25 mouse cellular contexts compared by ENCODE assay signal in genomic region chr12:12367423-12367822, GRCm38 (mm10).
A peak's percentile ranks its signal among the peaks of the same experiment; 100 is the strongest.
DNase-seq lines count a peak whose midpoint lies in the region; ATAC-seq and TF ChIP-seq lines count a peak whose summit lies in the region.
"Had no signal": no experiment of that assay in that cellular context is flagged by ENCODE, and none has a peak within 500 bp of the region (broad histone marks: within the 10 kb centered on the region; RNA-seq: fewer than 3 reads in every experiment).

No protein-coding gene starts in this region.

- no peak for TF ChIP-seq CTCF in forebrain, postnatal 0 days (IDR thresholded peaks at IDR 0.05; ENCODE audit: low read depth)

- no peaks in the 10 kb centered on the region for H3K9me3 ChIP-seq in forebrain, postnatal 0 days (ENCODE audit: low read length)
- no peaks in the 10 kb centered on the region for H3K9me3 ChIP-seq in forebrain, embryonic 13.5 days (replicated peaks)
- no peaks in the 10 kb centered on the region for H3K9me3 ChIP-seq in hindbrain, embryonic 12.5 days (replicated peaks)
- no peaks in the 10 kb centered on the region for H3K9me3 ChIP-seq in heart, embryonic 11.5 days (replicated peaks; ENCODE audit: control insufficient read depth, low read length)
- H3K9me3 ChIP-seq: embryonic facial prominence, embryonic 12.5 days; stomach, embryonic 15.5 days had no signal

- intact Hi-C loops in left cerebral cortex, postnatal 36 days (cut with DNase I), result no loop called here

- no peak overlapping the region for H3K27ac ChIP-seq in forebrain, postnatal 0 days (ENCODE audit: low read depth, low read length)
- no peak overlapping the region for H3K27ac ChIP-seq in forebrain, embryonic 13.5 days
- no peak overlapping the region for H3K27ac ChIP-seq in hindbrain, embryonic 12.5 days
- no peak overlapping the region for H3K27ac ChIP-seq in heart, embryonic 11.5 days (ENCODE audit: low read depth, low read length)
- H3K27ac ChIP-seq: embryonic facial prominence, embryonic 12.5 days; gastrocnemius, adult 2 months; macrophage; stomach, embryonic 15.5 days had no signal

- H3K4me2 ChIP-seq in forebrain, postnatal 0 days (ENCODE audit: low read depth), result no peak overlapping the region
- H3K4me2 ChIP-seq in forebrain, embryonic 13.5 days, result no peak overlapping the region
- no peak overlapping the region for H3K4me2 ChIP-seq in hindbrain, embryonic 12.5 days (replicated peaks)
- no peak overlapping the region for H3K4me2 ChIP-seq in heart, embryonic 11.5 days
- H3K4me2 ChIP-seq: embryonic facial prominence, embryonic 12.5 days; stomach, embryonic 15.5 days had no signal

- ATAC-seq in forebrain, postnatal 0 days, result peak; percentile 68
- ATAC-seq in forebrain, embryonic 13.5 days, result no peak
- no peak for ATAC-seq in hindbrain, embryonic 12.5 days (ENCODE audit: low FRiP score)
- no peak for ATAC-seq in heart, embryonic 11.5 days (replicated peaks; ENCODE audit: insufficient number of reproducible peaks, low FRiP score, low TSS enrichment)
- ATAC-seq: forebrain, embryonic 14.5 days; hindbrain, embryonic 16.5 days; intestine, postnatal 0 days; lung, postnatal 0 days; midbrain, embryonic 16.5 days had no signal

- H3K36me3 ChIP-seq in forebrain, postnatal 0 days (ENCODE audit: insufficient read depth), result peaks cover 56% of the 10 kb centered on the region
- H3K36me3 ChIP-seq in forebrain, embryonic 13.5 days (ENCODE audit: poor library complexity, severe bottlenecking), result peaks cover 26% of the 10 kb centered on the region
- peaks cover 5% of the 10 kb centered on the region; the same call in 1 of the 2 replicates for H3K36me3 ChIP-seq in hindbrain, embryonic 12.5 days
- H3K36me3 ChIP-seq in heart, embryonic 11.5 days (ENCODE audit: control insufficient read depth, insufficient read depth, low read length), result peaks cover 7% of the 10 kb centered on the region; the same call in 1 of the 2 replicates
- H3K36me3 ChIP-seq: embryonic facial prominence, embryonic 12.5 days; stomach, embryonic 15.5 days had no signal

- no peak overlapping the region for H3K9ac ChIP-seq in forebrain, postnatal 0 days
- H3K9ac ChIP-seq in forebrain, embryonic 13.5 days, result no peak overlapping the region
- no peak overlapping the region for H3K9ac ChIP-seq in hindbrain, embryonic 12.5 days
- H3K9ac ChIP-seq in heart, embryonic 11.5 days (ENCODE audit: low read depth, low read length), result no peak overlapping the region
- H3K9ac ChIP-seq: embryonic facial prominence, embryonic 12.5 days; stomach, embryonic 15.5 days had no signal

- H3K4me1 ChIP-seq in forebrain, postnatal 0 days (ENCODE audit: insufficient read depth), result no peaks in the 10 kb centered on the region
- H3K4me1 ChIP-seq in forebrain, embryonic 13.5 days, result no peaks in the 10 kb centered on the region
- H3K4me1 ChIP-seq in hindbrain, embryonic 12.5 days, result no peaks in the 10 kb centered on the region
- no peaks in the 10 kb centered on the region for H3K4me1 ChIP-seq in heart, embryonic 11.5 days (ENCODE audit: control insufficient read depth, insufficient read depth, low read length)
- H3K4me1 ChIP-seq: stomach, embryonic 15.5 days had no signal

- no peak overlapping the region for H3K4me3 ChIP-seq in forebrain, postnatal 0 days (ENCODE audit: low read depth, low read length)
- no peak overlapping the region for H3K4me3 ChIP-seq in forebrain, embryonic 13.5 days
- H3K4me3 ChIP-seq in hindbrain, embryonic 12.5 days, result no peak overlapping the region
- H3K4me3 ChIP-seq in heart, embryonic 11.5 days (ENCODE audit: low read depth, low read length), result no peak overlapping the region
- H3K4me3 ChIP-seq: embryonic facial prominence, embryonic 12.5 days; erythroblast, embryonic 14.5 days; gastrocnemius, adult 2 months; myocyte; stomach, embryonic 15.5 days had no signal

- WGBS in forebrain, postnatal 0 days, result 68% methylated on average over 5 of the region's 5 CpGs
- WGBS in forebrain, embryonic 13.5 days, result 88% methylated on average over 5 of the region's 5 CpGs
- 91% methylated on average over 5 of the region's 5 CpGs for WGBS in hindbrain, embryonic 12.5 days
- 74% methylated on average over 5 of the region's 5 CpGs for WGBS in heart, embryonic 11.5 days (ENCODE audit: insufficient replicate concordance)

- DNase-seq in forebrain, postnatal 0 days, result peak; percentile 32
- peak; percentile 87 for DNase-seq in brain, adult 2 months (ENCODE audit: low read depth, low spot score)
- DNase-seq in left cerebral cortex, adult 18-20 months (ENCODE audit: low spot score in 2 of 2), result peak; percentile 13 to 35
- DNase-seq in left cerebral cortex, postnatal 36 days (ENCODE audit: low spot score in 2 of 2), result peak; percentile 38 to 55
- no peak for DNase-seq in embryo, embryonic 11 days
- DNase-seq: adrenal gland, postnatal 14 days; cerebellum, adult 11-12 months; cerebellum, postnatal 14 days; gastrocnemius, adult 2 months; kidney, postnatal 25 days; thymus, adult 18-20 months; thymus, postnatal 36 days had no signal

- H3K27me3 ChIP-seq in forebrain, postnatal 0 days (ENCODE audit: insufficient read depth, low read length), result no peaks in the 10 kb centered on the region
- H3K27me3 ChIP-seq in forebrain, embryonic 13.5 days, result no peaks in the 10 kb centered on the region
- H3K27me3 ChIP-seq in hindbrain, embryonic 12.5 days, result no peaks in the 10 kb centered on the region
- no peaks in the 10 kb centered on the region for H3K27me3 ChIP-seq in heart, embryonic 11.5 days (ENCODE audit: control insufficient read depth, insufficient read depth, low read length)
- H3K27me3 ChIP-seq: embryonic facial prominence, embryonic 12.5 days; stomach, embryonic 15.5 days had no signal
